Mouse (Mus musculus): ENCODE measurements around the gene Serpinh1.
"Not testable (repeated sequence)": the region's sequence is repeated elsewhere in the genome, so short reads cannot be mapped to it uniquely, and the experiment has no call there.

Gene Serpinh1

GRCm38 (mm10) chr7:99352526-99353400, at the start of gene Serpinh1:
Gene Serpinh1, minus strand, starts transcription at chr7:99353239.
- no peak for DNase-seq

- no peak for DNase-seq
Measured at GRCm38 (mm10) chr7:99402477-99402876, 49.4 kb upstream of the Serpinh1 start.

- DNase-seq: no peak
Measured at GRCm38 (mm10) chr7:99401373-99401772, 48.3 kb upstream of the Serpinh1 start.

- no peak for DNase-seq
Measured at GRCm38 (mm10) chr7:99396994-99397659, 44.1 kb upstream of the Serpinh1 start.

- DNase-seq: no peak
Measured at GRCm38 (mm10) chr7:99395908-99396616, 43.0 kb upstream of the Serpinh1 start.

- DNase-seq: no peak
Measured at GRCm38 (mm10) chr7:99395385-99395784, 42.3 kb upstream of the Serpinh1 start.

- DNase-seq: no peak
Measured at GRCm38 (mm10) chr7:99393711-99394325, 40.8 kb upstream of the Serpinh1 start.

- DNase-seq: no peak
Measured at GRCm38 (mm10) chr7:99392696-99393095, 39.7 kb upstream of the Serpinh1 start.

GRCm38 (mm10) chr7:99390559-99390958, 37.5 kb upstream of the Serpinh1 start:
- DNase-seq: no peak

- DNase-seq: no peak
Measured at GRCm38 (mm10) chr7:99387356-99387755, 34.3 kb upstream of the Serpinh1 start.

- DNase-seq: no peak
Measured at GRCm38 (mm10) chr7:99386811-99387210, 33.8 kb upstream of the Serpinh1 start.

- no peak for DNase-seq
Measured at GRCm38 (mm10) chr7:99386030-99386429, 33.0 kb upstream of the Serpinh1 start.

GRCm38 (mm10) chr7:99384101-99384611, 31.1 kb upstream of the Serpinh1 start:
- no peak for DNase-seq

- DNase-seq: no peak
Measured at GRCm38 (mm10) chr7:99383246-99383645, 30.2 kb upstream of the Serpinh1 start.

- DNase-seq: peak in 1 of 2 experiments; percentile 25
Measured at GRCm38 (mm10) chr7:99382088-99383000, 29.3 kb upstream of the Serpinh1 start.

- DNase-seq: peak; percentile 93 to 94
Measured at GRCm38 (mm10) chr7:99381214-99382087, 28.4 kb upstream of the Serpinh1 start, which contains the start of gene Gdpd5. Gene Gdpd5, plus strand, starts transcription at chr7:99381414.

- peak in 1 of 2 experiments; percentile 15 for DNase-seq
Measured at GRCm38 (mm10) chr7:99380491-99381213, 27.6 kb upstream of the Serpinh1 start.

GRCm38 (mm10) chr7:99378870-99379269, 25.8 kb upstream of the Serpinh1 start:
- no peak for DNase-seq

- DNase-seq: peak; percentile 36 to 42
Measured at GRCm38 (mm10) chr7:99375455-99375854, 22.4 kb upstream of the Serpinh1 start.

- not testable (repeated sequence) for DNase-seq
Measured at GRCm38 (mm10) chr7:99374325-99374724, 21.3 kb upstream of the Serpinh1 start.
